Mouse (Mus musculus): ENCODE measurements around the gene Atxn7l2.

The Atxn7l2 gene

GRCm38 (mm10) chr3:108204470-108204869, 6.3 kb downstream of the Atxn7l2 start:
- DNase-seq = no peak

DNA sequence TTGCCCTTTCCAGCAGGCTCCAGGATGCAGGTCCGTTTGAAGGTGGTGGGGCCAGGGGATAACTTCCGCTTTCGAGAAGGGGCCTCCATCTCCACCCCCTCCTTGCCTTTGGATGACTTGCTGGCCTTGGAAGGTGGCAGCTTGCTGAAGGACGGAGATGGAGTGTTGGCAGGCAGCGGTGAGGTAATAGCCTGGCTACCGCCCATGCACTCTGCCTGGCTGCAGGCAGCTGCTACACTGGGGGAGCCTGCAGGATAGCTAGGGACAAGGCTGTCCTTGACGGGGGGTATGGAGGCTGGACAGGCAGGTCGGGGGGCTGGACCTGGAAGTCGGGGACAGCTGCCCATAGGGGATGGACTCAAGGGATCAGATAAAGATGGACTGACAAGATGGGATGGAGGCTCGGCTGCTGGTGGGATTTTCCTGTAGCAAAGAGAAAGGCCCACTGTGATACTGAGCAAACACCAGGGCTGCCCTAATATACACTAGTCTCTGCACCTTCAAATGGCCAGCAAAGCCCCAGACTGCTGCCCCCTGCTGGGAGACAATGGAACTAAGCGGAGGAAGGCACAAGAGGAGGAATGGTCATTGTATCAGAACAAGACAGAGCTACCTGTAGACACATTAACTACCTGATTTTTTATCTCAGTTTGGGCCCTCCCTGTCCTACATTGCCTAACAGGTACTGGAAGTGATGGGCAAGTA, 7.0 kb downstream of the Atxn7l2 start:
- peak; percentile 82 for DNase-seq

GRCm38 (mm10) chr3:108203212-108203611, 7.5 kb downstream of the Atxn7l2 start:
- no peak for DNase-seq

GRCm38 (mm10) chr3:108202506-108202905, 8.2 kb downstream of the Atxn7l2 start:
- DNase-seq = no peak

DNA sequence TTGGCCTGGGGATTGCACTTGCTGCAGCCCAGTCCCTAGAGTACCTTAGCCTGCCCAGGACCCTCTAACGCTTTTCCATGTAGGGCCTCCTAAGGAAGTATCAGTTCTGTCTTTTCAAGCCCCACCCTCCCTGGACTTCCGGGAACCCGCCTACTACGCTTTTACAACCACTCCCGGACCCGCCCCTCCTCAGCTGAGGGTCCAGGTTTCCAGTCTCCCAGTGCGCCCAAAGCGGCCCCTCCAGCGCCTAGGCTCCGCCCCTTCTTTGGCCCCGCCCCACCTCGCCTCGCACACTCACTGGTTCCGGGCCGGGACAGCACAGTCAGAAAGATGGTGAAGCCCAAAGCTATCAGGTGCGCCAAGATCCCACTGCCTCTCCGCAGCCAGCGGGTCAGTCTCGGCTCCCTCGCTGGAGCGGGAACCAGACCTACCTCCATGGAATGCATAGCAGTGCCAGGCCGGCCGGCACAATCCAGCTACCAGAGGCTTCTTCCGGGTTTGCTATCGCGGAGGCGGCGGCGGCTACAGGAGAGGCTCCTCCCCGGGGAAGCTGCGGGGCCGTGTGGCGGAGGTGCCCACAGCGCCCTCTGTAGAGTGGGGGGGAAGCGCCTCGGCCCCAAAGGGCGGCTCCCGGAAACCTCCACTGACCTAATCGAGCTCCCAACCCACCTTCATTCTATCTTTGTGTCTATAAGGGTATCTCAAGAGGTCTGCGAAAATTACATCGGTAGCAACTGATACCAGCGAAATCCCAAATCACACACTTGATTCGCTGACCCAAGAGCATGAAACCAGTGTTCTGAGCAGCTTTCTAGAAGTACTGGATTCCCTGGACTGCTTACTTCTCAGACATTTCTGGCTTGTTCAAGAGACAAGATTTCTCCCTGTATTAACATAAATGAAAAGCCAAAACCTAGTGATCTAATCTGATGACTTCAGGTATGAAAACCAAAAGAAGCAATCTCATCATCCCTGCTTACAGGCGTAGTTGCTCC, 10.1 kb downstream of the Atxn7l2 start, which contains the start of gene Cyb561d1:
Gene Cyb561d1 (minus strand): TSS at position 884 of the 995 bp plus-strand sequence.
- peak; percentile 86 for DNase-seq

DNA sequence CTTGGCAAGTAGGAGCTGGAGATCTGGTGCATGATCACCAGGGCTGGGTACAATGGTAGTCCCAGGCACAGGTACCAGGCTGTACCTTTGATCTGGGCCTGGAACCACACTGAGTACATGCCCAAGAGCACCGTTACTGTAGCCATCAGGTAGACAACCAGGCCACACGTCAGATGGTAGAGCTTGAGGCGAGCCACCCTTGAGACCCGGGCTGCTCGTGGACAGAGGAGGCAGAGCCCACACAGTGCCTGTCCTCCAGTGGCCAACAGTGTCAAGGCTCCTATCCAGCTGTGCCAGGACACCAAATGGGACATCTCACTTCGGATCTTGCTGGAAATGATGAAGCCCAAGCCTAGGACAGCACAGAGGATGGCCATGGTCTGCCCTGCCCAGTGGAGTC, 11.5 kb downstream of the Atxn7l2 start:
- no peak for DNase-seq

GRCm38 (mm10) chr3:108197066-108197497, 13.7 kb downstream of the Atxn7l2 start:
- DNase-seq = peak; percentile 80

DNA sequence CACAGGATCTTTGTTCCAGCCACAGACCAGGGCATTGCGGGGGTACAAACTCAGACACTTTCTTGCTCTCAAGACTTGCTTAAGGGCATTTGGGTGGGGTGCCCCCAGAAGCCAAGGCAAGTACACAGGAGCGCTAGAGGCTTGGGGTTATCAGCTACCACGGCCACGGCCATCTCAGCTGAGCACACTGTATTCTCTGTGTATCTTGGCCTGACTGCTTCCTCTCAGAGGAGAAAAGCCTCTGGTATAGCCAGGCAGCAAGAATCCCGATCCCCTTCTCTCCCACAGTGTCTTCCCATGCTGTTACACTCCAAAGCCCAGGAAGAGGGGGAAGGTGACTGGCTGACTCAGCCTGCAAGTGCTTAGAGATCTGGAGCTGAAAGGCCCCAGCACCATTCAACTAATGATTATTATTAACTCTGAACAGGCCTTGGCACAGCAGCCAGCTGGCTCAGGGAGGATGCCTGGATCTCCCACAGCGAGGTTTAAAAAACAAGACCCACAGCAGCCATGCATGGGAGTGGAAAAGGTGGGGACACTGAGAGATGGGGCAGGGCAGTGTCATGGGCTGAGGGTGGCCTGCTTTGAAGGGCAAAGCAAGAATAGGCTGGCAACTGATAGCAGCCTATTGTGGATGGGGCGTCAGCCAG, 14.7 kb downstream of the Atxn7l2 start:
- no peak for DNase-seq

DNA sequence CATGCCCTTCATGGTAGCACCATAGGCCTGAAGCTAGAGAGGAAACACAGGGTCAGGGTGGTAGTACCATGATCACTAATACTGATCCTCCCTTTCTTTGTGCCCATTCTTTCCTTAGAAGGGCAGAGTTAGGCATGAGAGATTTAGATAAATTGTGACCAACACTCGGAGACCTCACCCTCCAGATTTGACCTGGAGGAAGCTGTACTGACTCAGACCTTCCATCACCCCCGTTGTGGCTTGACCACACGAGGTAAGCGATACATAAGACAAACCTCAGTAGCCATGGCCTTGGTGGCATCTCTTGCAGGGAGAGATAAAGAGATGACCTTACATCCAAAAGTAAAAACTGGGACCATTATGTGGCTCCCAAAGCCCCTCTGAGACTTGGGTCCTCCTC, 15.4 kb downstream of the Atxn7l2 start:
- no peak for DNase-seq

DNA sequence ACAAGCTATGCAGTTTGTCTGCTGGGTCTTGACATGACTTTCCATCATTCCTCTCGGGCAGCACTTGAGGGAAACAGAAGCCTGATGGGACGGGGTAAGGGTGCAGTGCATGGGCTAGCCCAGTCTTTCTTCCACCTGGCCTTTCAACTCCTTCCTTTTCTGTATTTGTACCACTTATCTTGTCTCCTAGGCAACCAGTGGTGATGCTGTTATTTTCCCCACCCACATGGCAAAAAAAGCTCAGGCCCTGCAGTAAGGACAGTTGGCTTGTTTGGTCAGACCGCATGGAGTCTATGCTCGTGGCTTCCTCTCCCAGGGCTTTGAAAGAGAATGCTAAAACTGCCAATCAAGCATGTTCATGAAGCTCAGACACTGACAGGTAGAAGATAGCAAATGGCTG, 17.0 kb downstream of the Atxn7l2 start:
- no peak for DNase-seq

GRCm38 (mm10) chr3:108189897-108190296, 20.8 kb downstream of the Atxn7l2 start:
- DNase-seq = no peak

GRCm38 (mm10) chr3:108188716-108189490, 21.8 kb downstream of the Atxn7l2 start:
- no peak for DNase-seq

- DNase-seq = no peak
These were observed 23.5 kb downstream of the Atxn7l2 start for GRCm38 (mm10) chr3:108187111-108187795.

DNA sequence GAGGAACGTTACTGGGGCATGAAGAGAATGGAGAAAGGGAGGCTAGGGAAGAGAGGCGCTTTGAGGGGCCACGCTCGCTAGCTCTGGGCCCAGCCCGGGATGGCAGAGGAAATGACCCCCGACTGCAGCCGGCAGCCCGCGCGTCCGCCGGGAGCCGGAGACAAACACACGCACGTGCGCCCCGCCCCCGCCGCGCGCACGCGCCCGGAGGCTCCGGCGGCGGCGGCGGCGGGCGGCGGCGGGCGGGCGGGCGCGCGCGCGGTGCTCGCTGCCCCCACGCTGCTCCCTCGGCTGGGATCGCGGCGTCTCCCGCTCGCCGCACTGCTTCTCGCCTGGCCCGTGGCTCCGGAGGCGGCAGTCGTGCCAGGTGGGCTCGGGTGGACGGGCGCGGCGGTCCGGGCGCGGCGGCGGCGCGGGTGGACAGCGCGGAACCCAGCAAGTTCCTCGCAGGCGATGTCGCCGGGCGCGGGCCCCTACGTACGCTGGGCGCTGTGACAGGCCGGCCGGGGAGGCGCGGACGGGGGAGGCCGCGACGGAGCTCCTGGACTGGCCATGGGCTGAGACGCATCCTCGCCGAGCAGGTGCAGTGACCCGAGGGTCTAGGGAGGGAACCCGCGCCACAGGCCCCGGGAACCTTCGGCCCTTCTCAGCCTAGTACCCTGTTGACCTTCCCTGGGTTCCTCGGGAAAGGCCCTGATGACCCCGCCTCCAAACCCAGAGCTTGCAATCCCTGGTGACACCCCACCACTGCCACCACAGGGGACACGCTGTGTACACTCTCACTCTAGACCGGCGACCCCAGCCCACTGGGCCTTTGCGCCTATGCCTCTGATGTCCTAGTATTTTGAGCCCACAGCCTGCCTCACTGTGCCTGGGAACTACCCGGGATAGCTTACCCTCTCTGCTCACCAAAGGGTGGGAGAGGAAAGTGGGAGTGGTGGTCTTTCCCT, 24.4 kb downstream of the Atxn7l2 start, which contains the start of gene Amigo1:
Gene Amigo1 (plus strand): TSS at position 238 of the 950 bp plus-strand sequence.
- no peak for DNase-seq

DNA sequence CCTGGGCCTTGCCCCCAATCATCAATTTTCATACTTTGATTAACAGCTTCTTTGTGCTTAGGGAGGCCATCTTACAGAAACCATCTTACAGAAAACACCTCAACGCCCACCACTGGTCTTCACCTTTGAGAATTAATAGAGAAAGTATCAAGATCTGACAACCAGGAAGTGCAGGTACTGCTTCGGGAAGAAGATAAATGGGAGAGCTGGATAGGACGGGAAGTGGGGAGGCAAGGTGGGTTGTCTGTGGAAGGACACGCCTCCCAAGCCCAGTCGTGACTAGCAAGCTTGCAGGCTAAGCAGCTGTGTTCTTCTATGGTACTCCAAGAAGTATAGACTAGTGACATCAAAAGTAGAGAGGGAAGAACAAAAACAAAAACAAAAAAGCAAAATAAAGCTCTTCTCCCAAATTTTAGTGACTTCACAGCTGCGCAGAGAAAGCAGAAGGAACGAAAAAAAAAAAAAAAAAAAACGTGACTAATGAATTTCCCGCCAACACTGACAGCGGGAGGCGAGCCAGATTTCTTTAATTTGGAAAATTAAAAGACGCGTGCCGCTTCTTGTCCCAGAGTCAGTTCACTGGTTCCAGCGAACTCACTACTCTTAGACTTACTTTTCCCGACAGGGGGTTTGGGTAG, 25.2 kb downstream of the Atxn7l2 start:
- no peak for DNase-seq

GRCm38 (mm10) chr3:108184742-108185141, 26.0 kb downstream of the Atxn7l2 start:
- no peak for DNase-seq

- no peak for DNase-seq
These were observed 30.2 kb downstream of the Atxn7l2 start for GRCm38 (mm10) chr3:108180514-108180913.

- no peak for DNase-seq
These were observed 31.7 kb downstream of the Atxn7l2 start for GRCm38 (mm10) chr3:108178756-108179715.

Measured in right cerebral cortex, postnatal 14 days (tissue).